Mouse (Mus musculus) midbrain, embryonic 11.5 days (tissue): ENCODE measurements around the gene C8g. TPM values are rescaled to one million over a fixed set of nuclear protein-coding genes. Genes with fewer than 3 reads are reported as not detected.

Experiments used
- ATAC-seq: fragments of 200-750 bp; cut with Nextera tagmentation; 2 replicates; pipeline ENCODE4 v1.8.0; 2017; ENCODE audit warnings: moderate TSS enrichment, moderate library complexity; ENCODE audit not compliant: low FRiP score
- DNase-seq: peaks from one replicate; pipeline ENCODE4 v3.0.0; 2015; ENCODE audit warnings: low spot score; ENCODE audit errors: missing footprints
- H3K27ac ChIP-seq: fragments of 300-500 bp; sonication (generic); 2 replicates; pipeline ENCODE4 v1.5.1; 2014; ENCODE audit warnings: low read depth, low read length
- H3K27me3 ChIP-seq: fragments of 300-500 bp; sonication (generic); 2 replicates; pipeline ENCODE4 v1.6.1; 2014; ENCODE audit warnings: mild to moderate bottlenecking, low read length, moderate library complexity, mixed read lengths; ENCODE audit not compliant: control insufficient read depth, insufficient read depth
- H3K36me3 ChIP-seq: fragments of 300-500 bp; sonication (generic); 2 replicates; pipeline ENCODE4 v1.6.1; 2014; ENCODE audit warnings: mild to moderate bottlenecking, low read length, moderate library complexity, mixed read lengths; ENCODE audit not compliant: control insufficient read depth, insufficient read depth
- H3K4me1 ChIP-seq: fragments of 300-500 bp; sonication (generic); 2 replicates; pipeline ENCODE4 v1.6.1; 2014; ENCODE audit warnings: low read length; ENCODE audit not compliant: control insufficient read depth, insufficient read depth
- H3K4me2 ChIP-seq: fragments of 300-500 bp; sonication (generic); 2 replicates; pipeline ENCODE4 v1.6.1; 2014; ENCODE audit warnings: mild to moderate bottlenecking, moderate library complexity
- H3K4me3 ChIP-seq: fragments of 300-500 bp; sonication (generic); 2 replicates; pipeline ENCODE4 v1.5.1; 2014; ENCODE audit warnings: low read depth, low read length
- H3K9ac ChIP-seq: fragments of 300-500 bp; sonication (generic); 2 replicates; pipeline ENCODE4 v1.6.1; 2014; ENCODE audit warnings: low read length
- H3K9me3 ChIP-seq: fragments of 300-500 bp; sonication (generic); 2 replicates; pipeline ENCODE4 v1.6.1; 2016; ENCODE audit warnings: low read length; ENCODE audit not compliant: control insufficient read depth
- WGBS: fragments of 180-500 bp; shearing (Covaris S2); extraction: QIAGEN DNeasy Blood & Tissue Kit; methylation state at CpG from one replicate; pipeline ENCODE4 v1.1.7; 2014; 5-methylcytosine and 5-hydroxymethylcytosine counted together
- polyA plus RNA-seq: library from polyadenylated mRNA; unstranded; fragments of >200 nt; fragmentation: Nextera tagmentation; extraction: Ambion mirVana; gene quantifications from 2 replicates; pipeline ENCODE4 v1.2.1, GENCODE M21; 2014

The C8g gene
- 3.6 TPM in 2 replicates for polyA plus RNA-seq

- Histone ChIP-seq H3K4me2 (peak within 1 kb of the TSS; percentile 90), H3K27me3 (no peaks in the 10 kb centered on the region), H3K9me3 (no peaks in the 10 kb centered on the region), H3K36me3 (no peaks in the 10 kb centered on the region), H3K27ac (no peak within 1 kb of the TSS; the same call in 1 of the 2 replicates), H3K9ac (peak within 1 kb of the TSS; percentile 90), H3K4me1 (peaks cover 8% of the 10 kb centered on the region), H3K4me3 (peak within 1 kb of the TSS; percentile 79)
- ATAC-seq (no peak; the same call in 1 of the 2 replicates), DNase-seq (no peak)
- 74% methylated on average over 20 of the region's 20 CpGs for WGBS
These were observed at the start of gene C8g for GRCm38 (mm10) chr2:25501593-25502486. C8g (minus strand) TSS chr2:25501719.

GRCm38 (mm10) chr2:25551186-25551585 lies 49.7 kb upstream of the C8g start:
- Histone ChIP-seq H3K9me3 (no peaks in the 10 kb centered on the region), H3K27me3 (no peaks in the 10 kb centered on the region), H3K4me2 (no peak overlapping the region), H3K4me3 (no peak overlapping the region), H3K9ac (no peak overlapping the region), H3K27ac (no peak overlapping the region), H3K36me3 (no peaks in the 10 kb centered on the region), H3K4me1 (peaks cover 3% of the 10 kb centered on the region)
- DNase-seq (peak; percentile 89), ATAC-seq (no peak)
- WGBS, result 45% methylated on average over 5 of the region's 5 CpGs

- DNase-seq (peak; percentile 35), ATAC-seq (no peak)
- Histone ChIP-seq H3K4me3 (no peak overlapping the region), H3K36me3 (no peaks in the 10 kb centered on the region), H3K4me1 (peaks cover 8% of the 10 kb centered on the region), H3K4me2 (no peak overlapping the region), H3K9ac (no peak overlapping the region), H3K27me3 (no peaks in the 10 kb centered on the region), H3K27ac (no peak overlapping the region), H3K9me3 (no peaks in the 10 kb centered on the region)
- WGBS, result 75% methylated on average over 9 of the region's 9 CpGs
These were observed 47.8 kb upstream of the C8g start for GRCm38 (mm10) chr2:25549021-25549991.

- ATAC-seq, result peak; percentile 99
- Histone ChIP-seq H3K36me3 (no peaks in the 10 kb centered on the region), H3K4me2 (peak within 1 kb of the TSS; percentile 53), H3K9ac (peak within 1 kb of the TSS; percentile 70), H3K9me3 (no peaks in the 10 kb centered on the region), H3K4me1 (peaks cover 8% of the 10 kb centered on the region), H3K27ac (peak within 1 kb of the TSS; percentile 20; the same call in 1 of the 2 replicates), H3K4me3 (peak within 1 kb of the TSS; percentile 71), H3K27me3 (no peaks in the 10 kb centered on the region)
- peak; percentile 99 for DNase-seq
- 3% methylated on average over 48 of the region's 48 CpGs for WGBS
These were observed 45.4 kb upstream of the C8g start, which contains the start of gene Traf2 for GRCm38 (mm10) chr2:25546811-25547491. Traf2 (minus strand) TSS chr2:25546940.

- H3K4me2 ChIP-seq, result peak overlapping the region; percentile 53
- WGBS, result 9% methylated on average over 35 of the region's 43 CpGs
- H3K27me3 ChIP-seq, result no peaks in the 10 kb centered on the region
- peak; percentile 78 for ATAC-seq
- H3K4me3 ChIP-seq, result peak overlapping the region; percentile 71
- H3K4me1 ChIP-seq, result peaks cover 8% of the 10 kb centered on the region
- H3K36me3 ChIP-seq, result no peaks in the 10 kb centered on the region
- DNase-seq, result no peak
- peak overlapping the region; percentile 20; the same call in 1 of the 2 replicates for H3K27ac ChIP-seq
- no peaks in the 10 kb centered on the region for H3K9me3 ChIP-seq
- peak overlapping the region; percentile 70 for H3K9ac ChIP-seq
These were observed 44.7 kb upstream of the C8g start for GRCm38 (mm10) chr2:25545996-25546810.

GRCm38 (mm10) chr2:25541644-25542367 lies 40.3 kb upstream of the C8g start:
- Histone ChIP-seq H3K36me3 (no peaks in the 10 kb centered on the region), H3K9me3 (no peaks in the 10 kb centered on the region), H3K9ac (no peak overlapping the region), H3K4me1 (peaks cover 5% of the 10 kb centered on the region), H3K4me2 (no peak overlapping the region), H3K27me3 (no peaks in the 10 kb centered on the region), H3K27ac (no peak overlapping the region), H3K4me3 (no peak overlapping the region)
- ATAC-seq, result no peak
- WGBS, result 89% methylated on average over 10 of the region's 10 CpGs
- DNase-seq, result no peak

GRCm38 (mm10) chr2:25540541-25540948 lies 39.0 kb upstream of the C8g start:
- no peak overlapping the region for H3K4me2 ChIP-seq
- 94% methylated on average over 4 of the region's 4 CpGs for WGBS
- ATAC-seq, result no peak

More at GRCm38 (mm10) chr2:25540541-25540948, 39.0 kb upstream of the C8g start:
- Histone ChIP-seq H3K27ac (no peak overlapping the region), H3K27me3 (no peaks in the 10 kb centered on the region), H3K36me3 (no peaks in the 10 kb centered on the region; the same call in 1 of the 2 replicates), H3K9me3 (no peaks in the 10 kb centered on the region), H3K4me3 (no peak overlapping the region), H3K4me1 (no peaks in the 10 kb centered on the region), H3K9ac (no peak overlapping the region)
- no peak for DNase-seq
